Mouse (Mus musculus): ENCODE results near the gene Bscl2. TPM values are rescaled to one million over a fixed set of nuclear protein-coding genes. Genes with fewer than 3 reads are reported as not detected.

Gene Bscl2
- total RNA-seq, 2 experiments from 2014 or later = 25.8 to 34.7 TPM

Small RNA genes within 50 kb of the gene (microRNA-seq; reads per million reads assigned to microRNA genes)
- gene Mir5136 = 0 to 0.70 reads per million in 2 experiments

Other genes with a start within 250 kb of the Bscl2 start
- under 1 TPM in 1 of 2 experiments, not detected in 1; 0.07 TPM for gene Slc22a8, start 246.2 kb upstream of the Bscl2 start, total RNA-seq (2021)
- gene Slc22a6, start 219.4 kb upstream of the Bscl2 start, total RNA-seq (2021) = not detected
- not detected for gene Chrm1, start 173.7 kb upstream of the Bscl2 start, total RNA-seq (2021)
- gene Slc3a2, start 114.1 kb upstream of the Bscl2 start, total RNA-seq (2021) = 10 to 100 TPM; 36.6 to 56.3 TPM
- 10 to 100 TPM; 24.9 to 27.2 TPM for gene Wdr74, start 101.6 kb upstream of the Bscl2 start, total RNA-seq (2021)
- gene 1700092M07Rik, start 96.7 kb upstream of the Bscl2 start, total RNA-seq (2021) = not detected
- 10 to 100 TPM; 43.6 to 44.4 TPM for gene Stx5a, start 96.1 kb upstream of the Bscl2 start, total RNA-seq (2021)
- gene Nxf1, start 80.4 kb upstream of the Bscl2 start, total RNA-seq (2021) = 10 to 100 TPM; 61.7 to 67.6 TPM
- 100 to 1,000 TPM; 115 to 133 TPM for gene Tmem223, start 66.5 kb upstream of the Bscl2 start, total RNA-seq (2021)
- 10 to 100 TPM; 13.9 to 22.5 TPM for gene Tmem179b, start 63.0 kb upstream of the Bscl2 start, total RNA-seq (2021)
- 10 to 100 TPM in 1 of 2 experiments, 1 to 10 TPM in 1; 9.5 to 10.2 TPM for gene Taf6l, start 51.0 kb upstream of the Bscl2 start, total RNA-seq (2021)
- gene Polr2g, start 38.9 kb upstream of the Bscl2 start, total RNA-seq (2021) = 10 to 100 TPM; 72.7 to 76.0 TPM
- gene Zbtb3, start 34.9 kb upstream of the Bscl2 start, total RNA-seq (2021) = 1 to 10 TPM; 2.2 to 3.0 TPM
- 10 to 100 TPM; 14.2 to 17.6 TPM for gene Ttc9c, start 18.1 kb upstream of the Bscl2 start, total RNA-seq (2021)
- 10 to 100 TPM; 51.0 to 56.3 TPM for gene Hnrnpul2, start 17.5 kb upstream of the Bscl2 start, total RNA-seq (2021)
- not detected for gene AC129217.1, start 7.7 kb upstream of the Bscl2 start, total RNA-seq (2021)
- gene Gng3, start 1.7 kb downstream of the Bscl2 start, total RNA-seq (2021) = not detected
- 1 to 10 TPM; 4.2 to 5.1 TPM for gene Lrrn4cl, start 13.3 kb downstream of the Bscl2 start, total RNA-seq (2021)
- 100 to 1,000 TPM; 123 to 126 TPM for gene Ubxn1, start 34.0 kb downstream of the Bscl2 start, total RNA-seq (2021)
- 10 to 100 TPM; 50.4 to 58.1 TPM for gene Uqcc3, start 43.5 kb downstream of the Bscl2 start, total RNA-seq (2021)
- gene Lbhd1, start 46.3 kb downstream of the Bscl2 start, total RNA-seq (2021) = 1 to 10 TPM; 2.0 to 9.8 TPM
- gene Gm49403, start 46.5 kb downstream of the Bscl2 start, total RNA-seq (2021) = not detected
- gene 1810009A15Rik, start 51.4 kb downstream of the Bscl2 start, total RNA-seq (2021) = 10 to 100 TPM; 16.6 to 23.0 TPM
- gene Gm49416, start 51.5 kb downstream of the Bscl2 start, total RNA-seq (2021) = 1 to 10 TPM in 1 of 2 experiments, not detected in 1; 6.4 TPM
- gene Ints5, start 55.5 kb downstream of the Bscl2 start, total RNA-seq (2021) = 10 to 100 TPM; 14.5 to 17.1 TPM
- gene Ganab, start 60.6 kb downstream of the Bscl2 start, total RNA-seq (2021) = 10 to 100 TPM; 69.3 to 74.5 TPM
- 10 to 100 TPM; 38.7 to 41.8 TPM for gene B3gat3, start 82.9 kb downstream of the Bscl2 start, total RNA-seq (2021)
- gene Rom1, start 91.9 kb downstream of the Bscl2 start, total RNA-seq (2021) = 1 to 10 TPM; 6.5 to 7.1 TPM
- gene Eml3, start 92.1 kb downstream of the Bscl2 start, total RNA-seq (2021) = 10 to 100 TPM; 16.7 to 18.7 TPM
- gene Mta2, start 104.4 kb downstream of the Bscl2 start, total RNA-seq (2021) = 10 to 100 TPM; 54.4 to 59.5 TPM
- 10 to 100 TPM in 1 of 2 experiments, 1 to 10 TPM in 1; 8.5 to 10.4 TPM for gene Tut1, start 116.4 kb downstream of the Bscl2 start, total RNA-seq (2021)
- 100 to 1,000 TPM; 283 to 289 TPM for gene Eef1g, start 129.6 kb downstream of the Bscl2 start, total RNA-seq (2021)
- 100 to 1,000 TPM; 348 to 380 TPM for gene Ahnak, start 151.8 kb downstream of the Bscl2 start, total RNA-seq (2021)

All from heart, postnatal 10 days (tissue).